Mouse (Mus musculus): Measurements from ENCODE around the gene C3ar1. TPM values are rescaled to one million over a fixed set of nuclear protein-coding genes. Genes with fewer than 3 reads are reported as not detected.

Gene C3ar1
- 1.3 and 1.4 TPM in 2 replicates for total RNA-seq (2015; ENCODE audit: low replicate concordance)
- total RNA-seq (2017; ENCODE audit: low replicate concordance) = 0.26 TPM in 1 of 2 replicates, not detected in the other

DNA sequence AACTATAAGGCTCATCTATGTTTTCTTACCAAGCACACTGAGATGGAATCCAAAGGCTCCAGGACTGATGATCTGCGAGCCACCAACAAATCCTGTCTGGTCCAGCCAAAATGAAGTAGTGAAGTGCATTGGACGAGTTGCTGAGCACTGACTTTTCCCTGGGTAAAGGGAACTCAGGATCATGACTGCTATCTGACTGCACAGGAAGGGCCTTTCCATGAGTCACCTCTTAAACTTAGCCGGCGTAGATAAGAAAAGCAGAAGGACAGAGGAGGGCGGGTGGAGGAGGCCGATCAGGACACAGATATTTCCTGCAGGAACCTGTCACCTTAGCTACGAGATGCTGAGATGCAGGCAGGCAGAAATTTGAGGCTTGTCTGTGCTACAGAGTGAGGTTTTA lies at the start of gene C3ar1:
Gene C3ar1 (minus strand): TSS at position 207 of the 400 bp plus-strand sequence.
- no peak for ATAC-seq (replicated peaks; ENCODE audit: low FRiP score, poor library complexity, severe bottlenecking)

DNA sequence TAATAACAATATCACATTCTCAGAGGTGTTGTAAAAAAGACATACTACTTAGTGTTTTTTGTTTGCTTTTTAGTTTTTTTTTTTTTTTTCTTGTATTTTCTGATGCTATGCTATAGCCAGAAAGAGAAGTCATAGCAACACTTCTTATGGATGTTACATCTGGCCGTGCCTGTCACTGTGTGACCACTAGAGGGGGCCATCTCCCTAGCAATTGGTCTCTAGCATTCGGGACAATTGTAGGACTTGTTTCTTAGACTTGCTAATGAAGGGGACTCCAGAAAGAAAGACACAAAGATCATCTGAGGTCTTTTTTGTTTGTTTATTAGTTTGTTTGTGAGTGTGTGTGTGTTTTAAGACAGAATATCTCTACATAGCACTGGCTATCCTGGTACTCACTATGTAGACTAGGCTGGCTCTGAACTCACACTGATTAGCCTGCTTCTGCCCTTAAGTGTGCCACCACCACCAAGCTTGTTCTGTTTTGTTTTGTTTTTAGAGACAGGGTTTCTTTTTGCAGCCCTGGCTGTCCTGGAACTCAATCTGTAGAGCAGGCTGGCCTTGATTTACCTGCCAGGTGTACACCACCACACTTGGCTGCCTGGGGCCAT lies 36.6 kb upstream of the C3ar1 start:
- ATAC-seq (replicated peaks; ENCODE audit: low FRiP score, poor library complexity, severe bottlenecking) = peak; percentile 73; the same call in 1 of the 2 replicates

DNA sequence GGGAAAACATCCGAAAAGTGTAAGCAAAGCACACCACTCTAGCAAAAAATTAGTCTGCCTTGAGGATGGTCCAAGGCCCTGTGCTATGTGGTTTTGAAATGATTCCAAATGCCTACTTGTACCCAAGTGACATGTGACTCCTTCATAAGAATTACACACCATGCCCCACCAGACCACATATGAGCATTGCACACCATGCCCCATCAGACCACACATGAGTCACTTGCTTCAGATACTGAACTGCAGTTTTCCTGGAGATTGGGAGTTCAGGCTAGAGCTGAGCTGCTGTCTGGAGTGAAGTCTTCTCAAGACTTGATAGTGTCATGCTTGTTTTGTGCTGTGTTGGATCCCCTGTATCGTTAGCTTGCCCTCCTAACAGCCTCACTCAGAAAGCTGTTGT lies 33.6 kb upstream of the C3ar1 start:
- ATAC-seq (replicated peaks; ENCODE audit: low FRiP score, poor library complexity, severe bottlenecking) = no peak

DNA sequence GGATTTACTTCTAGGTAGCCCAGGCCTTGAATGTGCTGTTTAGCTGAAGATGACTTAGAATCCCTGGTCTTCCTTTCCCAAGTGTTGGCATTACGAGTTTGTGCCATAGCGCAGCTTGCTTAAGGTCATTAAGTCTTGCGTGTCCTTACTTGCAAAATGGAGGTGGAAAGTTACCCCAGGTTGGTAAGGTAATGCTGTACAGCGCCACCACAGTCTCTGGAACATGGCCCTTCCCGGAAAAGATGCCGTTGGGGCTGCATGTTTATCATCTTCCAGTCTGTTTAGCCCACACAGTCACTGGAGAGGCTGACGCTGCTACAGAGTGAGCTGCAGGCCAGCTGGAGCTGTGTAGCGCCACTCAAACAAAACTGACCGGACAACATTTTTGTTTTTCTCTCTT lies 27.6 kb upstream of the C3ar1 start:
- ATAC-seq (replicated peaks; ENCODE audit: low FRiP score, poor library complexity, severe bottlenecking) = no peak

DNA sequence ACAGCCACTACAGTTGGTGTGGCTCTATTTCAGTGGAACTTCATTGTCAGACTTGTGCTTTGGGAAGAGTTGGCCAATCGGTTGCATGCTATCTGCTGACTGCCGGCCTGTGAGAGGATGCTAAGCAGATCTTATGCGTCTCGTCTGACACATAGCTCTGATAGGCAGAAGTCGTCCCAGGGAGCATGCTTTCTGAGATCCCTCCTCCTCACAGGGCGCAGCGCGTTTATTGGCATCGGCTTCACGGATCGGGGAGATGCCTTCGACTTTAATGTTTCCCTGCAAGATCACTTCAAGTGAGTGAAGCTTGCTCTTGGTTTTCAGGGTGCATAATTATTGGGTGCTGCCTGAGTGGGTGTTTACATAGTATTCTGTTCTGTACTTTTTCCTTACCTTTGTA lies 25.3 kb upstream of the C3ar1 start:
- ATAC-seq (replicated peaks; ENCODE audit: low FRiP score, poor library complexity, severe bottlenecking) = no peak

DNA sequence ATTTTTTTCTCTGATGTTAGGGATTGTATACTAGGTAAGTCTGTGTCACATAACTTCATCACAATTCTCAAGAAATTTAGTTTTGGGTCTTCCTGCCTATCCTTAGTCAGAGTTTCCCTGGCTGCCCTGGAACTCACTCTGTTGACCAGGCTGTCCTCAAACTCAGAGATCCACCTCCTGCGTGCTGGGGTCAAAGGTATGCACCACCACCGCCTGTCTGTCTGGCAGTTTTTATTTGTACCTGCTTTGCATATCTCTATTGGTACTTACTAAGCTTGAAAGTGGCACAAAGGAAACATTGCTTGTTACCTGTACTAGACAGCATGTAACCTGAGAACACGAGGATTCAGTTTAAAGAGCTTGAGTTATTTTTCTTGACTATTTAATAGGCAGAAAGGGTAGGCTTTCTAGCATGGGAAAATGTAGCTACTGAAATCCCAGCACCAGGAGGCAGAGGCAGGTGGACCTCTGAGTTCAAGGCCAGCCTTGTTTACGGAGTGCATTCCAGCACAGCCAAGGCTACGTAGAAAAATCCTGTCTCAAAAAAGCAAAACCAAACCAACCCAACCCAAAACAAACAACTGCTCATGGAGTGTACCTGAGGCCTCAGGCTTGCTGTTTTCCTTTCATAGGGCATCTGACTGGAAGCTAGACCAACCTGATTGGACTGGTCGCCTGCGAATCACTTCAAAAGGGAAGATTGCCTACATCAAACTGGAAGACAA lies 24.0 kb upstream of the C3ar1 start:
- ATAC-seq (replicated peaks; ENCODE audit: low FRiP score, poor library complexity, severe bottlenecking) = no peak

DNA sequence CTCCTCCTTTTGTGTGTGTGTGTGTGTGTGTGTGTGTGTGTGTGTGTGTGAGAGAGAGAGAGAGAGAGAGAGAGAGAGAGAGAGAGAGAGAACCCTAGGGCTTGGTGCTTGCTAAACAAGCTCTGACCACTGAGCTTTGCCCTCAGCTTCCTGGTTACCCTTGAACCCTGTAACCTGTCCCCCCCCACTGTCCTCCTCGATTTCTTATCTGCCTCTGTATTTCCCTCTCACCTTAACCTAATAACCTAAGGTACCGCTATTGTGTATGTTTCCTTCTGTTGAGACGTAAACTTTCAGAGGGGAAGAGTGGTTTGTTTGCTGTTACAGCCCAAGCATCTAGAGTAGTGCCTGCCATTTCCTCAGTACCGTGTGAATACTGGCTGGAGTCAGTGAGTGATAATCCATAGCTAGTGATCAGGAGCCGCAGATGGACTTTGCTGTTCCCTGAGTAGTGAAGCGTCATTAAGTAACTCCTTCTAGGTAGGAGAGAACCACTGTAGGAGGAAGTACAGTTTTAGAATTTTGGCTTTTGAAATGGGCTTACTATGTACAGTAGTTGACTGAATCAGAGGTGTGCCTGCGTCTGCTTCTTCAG lies 23.3 kb upstream of the C3ar1 start:
- no peak for ATAC-seq (replicated peaks; ENCODE audit: low FRiP score, poor library complexity, severe bottlenecking)

DNA sequence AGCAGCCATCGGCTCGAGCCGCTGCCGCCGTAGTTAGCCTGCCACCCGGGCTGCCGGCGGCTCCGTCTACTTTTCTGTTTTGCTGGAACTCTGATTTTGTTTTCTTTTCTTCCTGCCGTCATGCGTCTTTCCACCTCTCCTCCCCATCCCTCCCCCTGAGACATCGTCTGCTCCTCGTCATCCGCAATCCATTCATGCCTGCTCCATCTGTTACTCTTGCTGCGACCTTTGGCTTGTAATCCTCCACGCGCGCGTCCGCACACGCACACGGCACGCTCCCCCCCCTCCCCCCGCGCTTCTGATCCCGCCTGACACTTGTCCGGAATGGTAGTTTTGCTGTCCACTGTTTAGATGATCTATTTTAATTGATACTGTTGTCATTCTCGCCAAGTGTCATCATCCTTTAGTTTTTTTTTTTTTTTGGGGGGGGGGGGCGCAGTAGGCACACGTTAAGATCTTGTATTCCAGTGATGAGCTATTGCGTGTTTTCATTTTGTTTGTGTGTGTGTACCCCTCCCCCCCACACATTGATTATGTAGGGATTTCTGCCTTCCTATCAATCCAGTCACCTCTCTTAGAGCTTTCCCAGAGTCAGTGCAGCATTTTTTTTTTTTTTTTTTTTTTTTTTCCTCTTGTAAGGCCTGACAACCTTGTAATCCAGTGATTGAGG lies 18.9 kb upstream of the C3ar1 start:
- peak; percentile 63; the same call in 1 of the 2 replicates for ATAC-seq (replicated peaks; ENCODE audit: low FRiP score, poor library complexity, severe bottlenecking)

DNA sequence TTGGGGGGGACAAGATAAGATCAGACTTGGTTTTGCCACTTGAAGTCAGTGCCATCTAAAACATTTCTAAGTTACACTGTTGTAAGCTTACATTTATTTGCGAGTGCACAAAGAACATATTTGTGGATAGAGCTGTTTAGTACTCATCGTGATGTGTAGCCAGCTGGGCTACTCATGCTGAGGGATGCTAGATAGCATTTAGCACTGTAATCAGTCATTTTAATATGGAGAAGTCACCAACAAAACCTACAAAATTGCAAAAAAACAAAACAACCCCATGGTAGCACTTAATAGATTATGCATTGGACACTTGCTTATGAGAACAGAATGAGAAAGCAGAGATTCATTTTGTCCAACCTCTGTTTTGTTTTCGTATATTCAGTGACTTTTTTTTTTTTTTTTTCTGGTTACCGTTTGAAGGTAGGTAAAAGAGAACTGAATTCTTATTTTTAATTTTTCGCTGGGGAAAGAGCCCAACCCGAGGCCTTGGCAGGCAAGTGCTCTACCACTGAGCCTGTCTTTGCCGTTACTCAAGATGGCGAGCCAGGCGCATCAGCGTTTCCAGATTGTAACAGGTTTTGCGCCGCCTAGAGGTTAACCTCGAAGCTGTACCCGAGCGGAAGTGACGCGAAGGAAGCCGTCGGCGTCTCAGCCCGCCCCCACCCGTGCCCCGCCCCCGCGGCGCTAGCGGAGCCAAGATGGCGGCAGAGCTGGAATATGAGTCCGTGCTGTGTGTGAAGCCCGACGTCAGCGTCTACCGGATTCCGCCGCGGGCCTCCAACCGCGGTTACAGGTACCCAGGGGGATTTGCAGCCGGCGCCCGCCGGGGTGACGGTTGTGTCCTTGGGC lies 18.1 kb upstream of the C3ar1 start, which contains the start of gene Necap1:
Gene Necap1 (plus strand): TSS at position 604 of the 849 bp plus-strand sequence.
- ATAC-seq (replicated peaks; ENCODE audit: low FRiP score, poor library complexity, severe bottlenecking) = peak; percentile 97

DNA sequence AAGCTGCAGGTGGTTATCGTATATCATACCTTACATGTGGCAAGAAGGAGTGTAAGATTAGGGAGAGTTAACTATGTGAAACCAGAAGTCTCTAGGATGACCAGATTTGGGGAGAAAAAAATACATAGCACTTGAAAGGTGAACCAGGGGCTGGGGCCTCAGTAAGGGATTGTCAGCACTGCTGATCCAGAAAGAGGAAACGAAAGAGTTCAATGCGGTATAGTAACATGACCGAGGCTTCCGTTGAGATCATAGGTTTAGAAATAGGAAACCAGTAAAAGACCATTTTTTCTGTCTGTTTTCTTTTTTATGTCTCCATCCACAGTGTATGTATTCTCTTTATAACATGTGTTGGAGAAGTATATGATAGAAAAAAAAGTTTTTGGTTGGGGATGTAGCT lies 16.8 kb upstream of the C3ar1 start:
- no peak for ATAC-seq (replicated peaks; ENCODE audit: low FRiP score, poor library complexity, severe bottlenecking)

DNA sequence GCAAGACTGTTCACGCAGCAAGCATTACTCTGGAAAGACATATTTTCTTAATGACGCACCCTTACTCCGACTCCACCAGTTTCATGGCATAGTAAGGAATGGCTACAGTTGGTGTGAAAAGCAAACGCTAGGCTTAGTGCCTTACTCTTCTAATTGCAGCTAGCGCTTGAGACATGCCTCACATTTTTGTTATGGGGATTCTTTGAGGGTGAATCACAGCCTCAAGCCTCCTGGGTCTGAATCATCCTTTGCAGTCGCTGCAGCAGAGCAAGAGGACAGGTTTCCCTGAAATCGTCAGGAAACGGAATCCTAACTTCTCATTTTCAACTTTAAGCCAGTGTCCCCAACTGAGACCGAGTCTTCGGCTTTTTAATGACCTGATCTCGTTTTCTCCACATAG lies 13.9 kb upstream of the C3ar1 start:
- ATAC-seq (replicated peaks; ENCODE audit: low FRiP score, poor library complexity, severe bottlenecking) = no peak

DNA sequence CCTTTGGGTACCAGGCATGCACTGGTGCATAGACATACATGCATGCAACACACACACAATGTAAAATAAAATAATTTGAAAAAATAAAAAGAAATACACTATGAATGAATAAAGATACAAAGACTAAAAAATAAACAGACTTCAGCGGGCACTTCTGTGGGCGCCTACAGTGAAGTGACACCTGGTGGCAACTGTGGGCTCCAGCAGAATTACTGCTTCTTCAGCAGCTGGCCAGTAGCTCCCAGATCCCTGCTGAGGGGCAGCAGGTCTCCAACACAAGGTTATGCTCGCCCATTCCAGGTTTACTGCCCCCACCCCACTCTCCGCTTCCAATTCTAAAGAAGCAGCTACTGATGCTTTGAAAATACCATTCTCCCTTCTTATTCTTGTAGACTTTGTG lies 12.0 kb upstream of the C3ar1 start:
- ATAC-seq (replicated peaks; ENCODE audit: low FRiP score, poor library complexity, severe bottlenecking) = no peak

DNA sequence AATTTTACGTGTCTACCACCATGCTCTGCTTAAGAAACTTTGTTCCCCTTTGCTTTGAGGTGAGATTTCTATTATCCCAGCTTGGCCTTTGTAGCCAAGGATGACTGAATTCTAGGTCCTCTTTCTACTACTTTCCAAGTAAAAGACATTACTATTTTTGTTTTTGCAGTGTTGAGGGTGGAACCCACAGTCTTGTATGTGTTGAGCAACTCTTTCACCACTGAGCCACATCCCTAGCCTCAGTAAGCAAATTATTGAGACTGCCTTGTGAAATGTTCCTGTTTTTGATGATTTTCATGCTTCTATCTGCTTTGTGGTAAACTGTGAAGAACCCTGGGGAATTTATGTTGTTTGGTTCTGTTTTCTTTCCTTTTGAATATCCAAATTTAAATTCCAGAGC lies 6.9 kb upstream of the C3ar1 start:
- ATAC-seq (replicated peaks; ENCODE audit: low FRiP score, poor library complexity, severe bottlenecking) = no peak

DNA sequence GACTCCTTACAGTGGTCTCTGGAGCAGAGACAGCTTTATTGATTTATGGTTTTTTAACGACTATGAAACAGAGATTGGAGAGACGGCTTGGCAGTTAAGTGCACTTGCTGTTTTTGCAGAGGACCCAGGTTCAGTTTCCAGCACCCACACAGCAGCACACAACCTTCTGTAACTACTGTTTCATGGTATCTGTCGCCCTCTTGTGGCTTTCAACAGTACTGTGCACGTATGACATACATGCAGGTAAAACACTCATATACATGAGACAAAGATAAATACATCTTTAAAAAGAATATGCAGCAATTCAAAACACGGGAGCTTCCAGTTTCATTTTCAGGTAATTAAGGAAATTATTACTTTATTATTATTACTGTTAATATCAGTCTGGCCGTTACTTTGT lies 6.5 kb upstream of the C3ar1 start:
- no peak for ATAC-seq (replicated peaks; ENCODE audit: low FRiP score, poor library complexity, severe bottlenecking)

DNA sequence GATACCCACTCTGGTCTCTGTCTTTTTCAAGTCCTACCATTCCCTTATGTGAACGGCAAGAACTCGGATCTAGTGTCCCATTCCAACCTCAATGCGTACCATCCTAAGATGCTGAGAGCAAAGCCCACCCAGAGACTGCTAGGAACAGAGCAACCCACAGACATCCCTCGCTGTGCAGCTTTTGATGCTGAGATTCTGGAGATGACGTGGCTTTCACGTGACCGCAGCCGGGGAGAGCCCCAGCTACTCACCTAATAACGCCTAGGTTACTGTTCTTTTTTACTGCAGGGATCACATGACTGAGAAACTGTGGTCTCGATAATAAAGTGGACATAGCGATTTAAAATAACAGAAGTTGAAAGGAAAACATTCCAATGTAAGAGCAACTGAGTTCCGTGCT lies 1.4 kb downstream of the C3ar1 start:
- no peak for ATAC-seq (replicated peaks; ENCODE audit: low FRiP score, poor library complexity, severe bottlenecking)

DNA sequence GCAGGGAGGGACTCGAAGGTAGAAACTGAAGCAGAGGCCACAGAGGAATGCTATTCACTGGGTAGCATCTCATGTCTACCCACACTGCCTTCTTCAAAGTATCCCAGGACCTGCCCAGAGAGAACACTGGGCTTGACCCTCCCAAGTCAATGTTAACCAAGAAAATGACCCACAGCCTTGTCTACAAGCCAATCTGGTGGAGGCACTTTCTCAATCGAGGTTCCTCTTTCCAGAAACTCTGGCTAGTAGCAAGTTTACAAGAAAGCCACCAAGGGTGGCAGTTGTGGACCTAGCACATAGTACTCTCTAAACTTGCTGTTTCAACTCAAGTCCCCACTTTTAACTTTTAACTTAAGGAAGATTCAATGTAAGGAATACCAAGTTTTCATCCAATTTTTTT lies 3.3 kb downstream of the C3ar1 start:
- no peak for ATAC-seq (replicated peaks; ENCODE audit: low FRiP score, poor library complexity, severe bottlenecking)

DNA sequence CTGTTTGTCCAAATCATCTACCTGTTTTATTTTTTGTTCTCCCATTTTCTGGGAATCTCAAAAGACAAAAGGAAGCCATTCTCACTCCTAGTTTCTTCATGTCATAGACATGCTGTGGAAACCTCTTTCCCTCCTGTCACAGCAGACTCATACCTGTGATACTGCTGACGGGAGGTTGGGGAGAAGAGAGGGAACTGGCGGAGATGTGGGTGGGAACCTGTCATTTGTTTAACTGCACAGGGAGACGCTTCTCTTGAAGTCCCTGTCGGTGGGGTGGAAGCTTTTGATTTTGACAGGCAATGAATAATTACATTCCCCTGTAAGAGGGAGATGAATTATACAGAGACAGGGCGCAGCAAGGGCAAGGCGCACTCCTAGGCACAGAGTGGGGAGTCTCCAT lies 12.2 kb downstream of the C3ar1 start:
- ATAC-seq (replicated peaks; ENCODE audit: low FRiP score, poor library complexity, severe bottlenecking) = no peak

DNA sequence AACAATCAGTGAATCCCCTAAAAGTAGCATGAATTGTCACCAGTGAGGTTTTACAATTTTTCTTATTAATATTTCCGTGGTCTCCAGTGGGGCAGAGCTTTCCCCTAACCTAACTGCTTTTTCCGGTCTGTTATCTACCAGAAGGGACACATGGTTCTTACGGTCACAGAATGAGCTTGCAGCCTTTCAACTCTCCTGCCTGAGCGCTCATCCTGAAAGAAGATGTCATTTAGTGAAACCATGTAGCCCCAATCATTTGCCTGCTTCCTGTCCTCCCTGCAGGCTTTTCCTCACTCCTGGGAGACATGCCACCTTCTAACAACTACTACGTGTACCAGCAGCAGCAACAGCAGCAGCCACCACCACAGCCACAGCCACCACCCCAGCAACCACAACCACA lies 18.4 kb downstream of the C3ar1 start:
- no peak for ATAC-seq (replicated peaks; ENCODE audit: low FRiP score, poor library complexity, severe bottlenecking)

DNA sequence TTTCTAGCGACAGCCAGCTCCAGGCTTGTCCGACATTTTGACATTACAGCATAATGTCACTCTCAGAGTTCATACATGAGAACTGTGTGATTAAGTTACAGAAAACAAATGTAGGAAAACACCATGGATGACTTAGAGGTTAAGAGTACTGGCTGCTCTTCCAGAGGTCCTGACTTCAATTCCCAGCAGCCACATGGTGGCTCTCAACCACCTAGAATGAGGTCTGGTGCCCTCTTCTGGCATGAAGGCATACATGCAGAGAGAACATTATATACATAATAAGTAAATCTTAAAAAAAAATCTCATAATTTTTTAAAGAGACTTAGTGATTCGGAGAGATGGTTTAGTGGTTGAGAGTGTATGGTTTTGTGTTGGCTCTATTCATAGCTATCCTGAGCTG lies 19.0 kb downstream of the C3ar1 start:
- no peak for ATAC-seq (replicated peaks; ENCODE audit: low FRiP score, poor library complexity, severe bottlenecking)

DNA sequence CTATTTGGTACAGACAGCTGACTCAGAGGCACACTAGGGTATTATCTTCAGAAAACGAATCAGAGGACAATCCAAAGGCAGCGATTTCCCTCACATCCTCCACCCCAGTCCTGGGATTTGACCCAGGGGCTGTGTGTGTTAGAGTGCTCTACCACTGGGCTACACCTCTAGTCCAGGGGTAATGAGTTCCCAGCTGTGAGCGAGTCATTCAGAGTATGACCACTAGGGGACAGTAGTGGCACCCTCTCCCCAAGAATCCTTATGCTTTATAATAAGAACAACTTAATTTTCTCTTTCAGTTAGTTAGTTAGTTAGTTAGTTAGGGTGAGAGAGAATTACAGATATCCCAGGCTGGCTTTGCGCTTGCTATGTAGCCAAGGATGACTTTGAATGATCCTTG lies 21.6 kb downstream of the C3ar1 start:
- peak; percentile 86 for ATAC-seq (replicated peaks; ENCODE audit: low FRiP score, poor library complexity, severe bottlenecking)
